Mouse (Mus musculus): Measurements from ENCODE around the gene Ndufa12.

DNA sequence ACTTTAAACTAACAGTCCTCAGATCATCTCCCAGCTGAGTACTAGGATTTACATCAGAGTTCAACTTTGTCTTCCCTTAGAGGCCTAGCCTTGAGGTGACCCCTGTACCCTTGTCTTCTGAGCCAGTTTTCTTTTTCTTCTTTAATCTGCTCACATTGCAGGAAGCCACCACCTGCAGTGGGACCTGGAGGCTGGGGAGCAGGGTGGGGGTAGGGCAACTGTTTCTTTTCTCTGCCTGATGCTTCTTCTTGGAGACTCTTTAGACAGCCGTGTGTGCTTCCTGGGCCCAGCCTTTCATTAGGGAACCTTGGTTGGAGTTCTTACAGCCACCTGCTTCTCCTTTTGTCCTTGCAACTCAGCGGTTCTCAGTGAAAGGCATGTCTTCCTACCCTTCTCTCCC lies 42.8 kb downstream of the Ndufa12 start:
- TF ChIP-seq POLR2A (IDR thresholded peaks at IDR 0.05; ENCODE audit: borderline replicate concordance, extremely low read depth, low read depth, low read length) (no peak), CTCF (IDR thresholded peaks at IDR 0.05; ENCODE audit: insufficient read depth, low read length) (no peak)

Data from lung, adult 2 months (tissue).